Comparison of ENCODE assay signal across 7 mouse cellular contexts in the genomic region with DNA sequence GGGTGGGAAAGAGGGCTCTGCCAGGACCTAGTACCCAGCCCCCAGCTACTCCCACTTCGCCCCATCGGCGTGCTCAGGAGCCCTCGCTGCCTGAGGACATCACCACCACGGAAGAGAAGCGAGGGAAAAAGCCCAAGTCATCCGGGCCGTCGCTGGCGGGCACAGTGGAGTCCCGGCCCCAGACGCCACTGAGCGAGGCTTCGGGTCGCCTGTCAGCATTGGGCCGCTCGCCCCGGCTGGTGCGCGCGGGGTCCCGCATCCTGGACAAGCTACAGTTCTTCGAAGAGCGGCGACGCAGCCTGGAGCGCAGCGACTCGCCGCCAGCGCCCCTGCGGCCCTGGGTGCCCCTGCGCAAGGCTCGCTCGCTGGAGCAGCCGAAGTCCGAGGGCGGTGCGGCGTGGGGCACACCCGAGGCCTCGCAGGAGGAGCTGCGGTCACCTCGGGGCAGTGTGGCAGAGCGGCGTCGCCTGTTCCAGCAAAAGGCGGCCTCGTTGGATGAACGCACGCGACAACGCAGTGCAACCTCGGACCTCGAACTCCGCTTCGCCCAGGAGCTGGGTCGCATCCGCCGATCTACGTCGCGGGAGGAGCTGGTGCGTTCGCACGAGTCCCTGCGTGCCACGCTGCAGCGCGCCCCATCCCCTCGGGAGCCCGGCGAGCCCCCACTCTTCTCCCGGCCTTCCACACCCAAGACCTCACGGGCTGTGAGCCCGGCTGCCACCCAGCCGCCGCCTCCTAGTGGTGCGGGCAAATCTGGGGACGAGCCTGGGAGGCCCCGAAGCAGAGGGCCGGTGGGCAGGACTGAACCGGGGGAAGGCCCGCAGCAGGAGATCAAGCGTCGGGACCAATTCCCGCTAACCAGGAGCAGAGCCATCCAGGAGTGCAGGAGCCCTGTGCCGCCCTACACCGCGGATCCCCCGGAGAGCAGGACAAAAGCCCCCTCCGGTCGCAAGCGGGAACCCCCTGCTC. TPM values are rescaled to one million over a fixed set of nuclear protein-coding genes. Genes with fewer than 3 reads are reported as not detected.
DNase-seq lines count a peak whose midpoint lies in the region; ATAC-seq and TF ChIP-seq lines count a peak whose summit lies in the region.

No protein-coding gene starts in this region.

- H3K9me3 ChIP-seq in lung, postnatal 0 days (ENCODE audit: low read length) = no peaks in the 10 kb centered on the region
- H3K9me3 ChIP-seq in forebrain, embryonic 11.5 days (ENCODE audit: control insufficient read depth, low read length) = no peaks in the 10 kb centered on the region
- no peaks in the 10 kb centered on the region for H3K9me3 ChIP-seq in limb, embryonic 12.5 days
- no peaks in the 10 kb centered on the region for H3K9me3 ChIP-seq in stomach, embryonic 15.5 days

- TF ChIP-seq POLR2A in lung, adult 2 months (IDR thresholded peaks at IDR 0.05; ENCODE audit: borderline replicate concordance, extremely low read depth, low read depth, low read length) = no peak

- 12% methylated on average over 93 of the region's 94 CpGs for WGBS in lung, postnatal 0 days
- 17% methylated on average over 94 of the region's 94 CpGs for WGBS in lung, adult 2 months
- whole genome bisulfite sequencing in forebrain, embryonic 11.5 days = 4% methylated on average over 94 of the region's 94 CpGs
- WGBS in limb, embryonic 12.5 days = 6% methylated on average over 94 of the region's 94 CpGs
- 25% methylated on average over 94 of the region's 94 CpGs for WGBS in stomach, embryonic 15.5 days

- no peaks in the 10 kb centered on the region for H3K36me3 ChIP-seq in lung, postnatal 0 days (ENCODE audit: insufficient read depth, low read length)
- no peaks in the 10 kb centered on the region for H3K36me3 ChIP-seq in forebrain, embryonic 11.5 days (ENCODE audit: control insufficient read depth, insufficient read depth, low read length)
- H3K36me3 ChIP-seq in limb, embryonic 12.5 days = peaks cover 27% of the 10 kb centered on the region
- H3K36me3 ChIP-seq in stomach, embryonic 15.5 days = 0 out of 2 replicates have a peak, but pooled peaks cover 3% of the 10 kb centered on the region

- H3K4me2 ChIP-seq in lung, postnatal 0 days (replicated peaks; ENCODE audit: low read depth, low read length) = peak overlapping the region; percentile 17; the same call in 1 of the 2 replicates
- H3K4me2 ChIP-seq in forebrain, embryonic 11.5 days (ENCODE audit: low read depth, low read length, severe bottlenecking) = peak overlapping the region; percentile 37
- peak overlapping the region; percentile 62 for H3K4me2 ChIP-seq in limb, embryonic 12.5 days
- H3K4me2 ChIP-seq in stomach, embryonic 15.5 days = peak overlapping the region; percentile 46

- TF ChIP-seq EP300 in lung, postnatal 0 days (IDR thresholded peaks at IDR 0.05) = no peak

- peaks cover 26% of the 10 kb centered on the region for H3K27me3 ChIP-seq in lung, postnatal 0 days (replicated peaks; ENCODE audit: insufficient read depth, low read length)
- peaks cover 42% of the 10 kb centered on the region for H3K27me3 ChIP-seq in forebrain, embryonic 11.5 days (ENCODE audit: control insufficient read depth, insufficient read depth, low read length)
- peaks cover 67% of the 10 kb centered on the region for H3K27me3 ChIP-seq in limb, embryonic 12.5 days
- H3K27me3 ChIP-seq in stomach, embryonic 15.5 days (replicated peaks) = peaks cover 38% of the 10 kb centered on the region

- peak; percentile 18; the same call in 1 of the 2 replicates for TF ChIP-seq CTCF in lung, postnatal 0 days (IDR thresholded peaks at IDR 0.05)
- no peak for TF ChIP-seq CTCF in lung, adult 2 months (IDR thresholded peaks at IDR 0.05; ENCODE audit: insufficient read depth, low read length)

- no peak overlapping the region for H3K27ac ChIP-seq in lung, postnatal 0 days (ENCODE audit: low read length)
- no peak overlapping the region for H3K27ac ChIP-seq in forebrain, embryonic 11.5 days (ENCODE audit: low read depth, low read length)
- H3K27ac ChIP-seq in limb, embryonic 12.5 days = no peak overlapping the region
- no peak overlapping the region for H3K27ac ChIP-seq in stomach, embryonic 15.5 days

- no peak overlapping the region for H3K9ac ChIP-seq in lung, postnatal 0 days (replicated peaks; ENCODE audit: low read depth)
- peak overlapping the region; percentile 39; the same call in 1 of the 2 replicates for H3K9ac ChIP-seq in forebrain, embryonic 11.5 days (ENCODE audit: low read length)
- H3K9ac ChIP-seq in limb, embryonic 12.5 days (replicated peaks) = peak overlapping the region; percentile 56
- H3K9ac ChIP-seq in stomach, embryonic 15.5 days = no peak overlapping the region

- H3K4me1 ChIP-seq in lung, postnatal 0 days (ENCODE audit: insufficient read depth, low read depth, low read length) = no peaks in the 10 kb centered on the region
- no peaks in the 10 kb centered on the region for H3K4me1 ChIP-seq in lung, adult 2 months (ENCODE audit: control insufficient read depth, insufficient read depth, low read length)
- peaks cover 23% of the 10 kb centered on the region for H3K4me1 ChIP-seq in forebrain, embryonic 11.5 days (replicated peaks; ENCODE audit: control insufficient read depth, insufficient read depth, low read length)
- H3K4me1 ChIP-seq in limb, embryonic 12.5 days (replicated peaks) = peaks cover 51% of the 10 kb centered on the region
- peaks cover 23% of the 10 kb centered on the region; the same call in 1 of the 2 replicates for H3K4me1 ChIP-seq in stomach, embryonic 15.5 days

- DNase-seq in lung, postnatal 0 days (ENCODE audit: low spot score) = no peak
- no peak for DNase-seq in lung, adult 2 months
- DNase-seq in forebrain, embryonic 11.5 days (ENCODE audit: low spot score) = peak; percentile 69
- DNase-seq in adrenal gland, postnatal 4 days (ENCODE audit: low spot score in 2 of 2) = no peak
- DNase-seq in B cell, adult 2 months = no peak

- peak; percentile 17; the same call in 1 of the 2 replicates for ATAC-seq in lung, postnatal 0 days
- ATAC-seq in forebrain, embryonic 11.5 days (replicated peaks; ENCODE audit: low FRiP score) = no peak
- ATAC-seq in limb, embryonic 12.5 days (ENCODE audit: insufficient number of reproducible peaks, insufficient read depth, low FRiP score, low TSS enrichment, low read depth) = no peak
- ATAC-seq in stomach, embryonic 15.5 days (ENCODE audit: insufficient read depth, low FRiP score, low read depth) = no peak

- no peak overlapping the region; the same call in 1 of the 2 replicates for H3K4me3 ChIP-seq in lung, postnatal 0 days (ENCODE audit: low read depth, low read length)
- H3K4me3 ChIP-seq in lung, adult 2 months (replicated peaks; ENCODE audit: extremely low read depth, low read depth, low read length) = no peak overlapping the region
- peak overlapping the region; percentile 24 for H3K4me3 ChIP-seq in forebrain, embryonic 11.5 days (ENCODE audit: low read depth, low read length)
- H3K4me3 ChIP-seq in limb, embryonic 12.5 days (replicated peaks) = peak overlapping the region; percentile 35
- peak overlapping the region; percentile 17 for H3K4me3 ChIP-seq in stomach, embryonic 15.5 days (replicated peaks)

RNA-seq across cellular contexts. Expression of gene Speg, which starts 13.1 kb away (rescaled TPM):
- 15.4 and 16.4 TPM in 2 replicates for polyA plus RNA-seq in lung, postnatal 0 days (2015; fragmentation: Nextera tagmentation; extraction: Ambion mirVana)
- 31.5 and 35.0 TPM in 2 replicates for polyA plus RNA-seq in lung, adult 2 months (2012; rRNA removed)
- polyA plus RNA-seq in forebrain, embryonic 11.5 days (2014; fragmentation: Nextera tagmentation; extraction: Ambion mirVana) = 14.1 and 16.0 TPM in 2 replicates
- 30.4 and 30.7 TPM in 2 replicates for polyA plus RNA-seq in limb, embryonic 12.5 days (2016; fragmentation: Nextera tagmentation; extraction: Ambion mirVana)
- polyA plus RNA-seq in stomach, embryonic 15.5 days (2015; fragmentation: Nextera tagmentation; extraction: Ambion mirVana) = 45.2 and 49.1 TPM in 2 replicates
- total RNA-seq in adrenal gland, postnatal 4 days (2021) = 10 to 100 TPM; 32.4 to 33.7 TPM

RNA-seq across cellular contexts. Expression of gene Des, which starts 28.1 kb away (rescaled TPM):
- 59.4 and 67.3 TPM in 2 replicates for polyA plus RNA-seq in lung, postnatal 0 days (2015; fragmentation: Nextera tagmentation; extraction: Ambion mirVana)
- 107 and 185 TPM in 2 replicates for polyA plus RNA-seq in lung, adult 2 months (2012; rRNA removed)
- polyA plus RNA-seq in forebrain, embryonic 11.5 days (2014; fragmentation: Nextera tagmentation; extraction: Ambion mirVana) = 0.86 and 1.5 TPM in 2 replicates
- 23.5 and 25.3 TPM in 2 replicates for polyA plus RNA-seq in limb, embryonic 12.5 days (2016; fragmentation: Nextera tagmentation; extraction: Ambion mirVana)
- polyA plus RNA-seq in stomach, embryonic 15.5 days (2015; fragmentation: Nextera tagmentation; extraction: Ambion mirVana) = 92.1 and 93.2 TPM in 2 replicates
- 10 to 100 TPM; 40.5 to 78.8 TPM for total RNA-seq in adrenal gland, postnatal 4 days (2021)

RNA-seq across cellular contexts. Expression of gene Gmppa, which starts 47.5 kb away (rescaled TPM):
- polyA plus RNA-seq in lung, postnatal 0 days (2015; fragmentation: Nextera tagmentation; extraction: Ambion mirVana) = 58.4 and 58.9 TPM in 2 replicates
- 106 and 125 TPM in 2 replicates for polyA plus RNA-seq in lung, adult 2 months (2012; rRNA removed)
- polyA plus RNA-seq in forebrain, embryonic 11.5 days (2014; fragmentation: Nextera tagmentation; extraction: Ambion mirVana) = 46.3 and 47.2 TPM in 2 replicates
- 49.1 and 61.0 TPM in 2 replicates for polyA plus RNA-seq in limb, embryonic 12.5 days (2016; fragmentation: Nextera tagmentation; extraction: Ambion mirVana)
- 103 TPM in 2 replicates for polyA plus RNA-seq in stomach, embryonic 15.5 days (2015; fragmentation: Nextera tagmentation; extraction: Ambion mirVana)
- 10 to 100 TPM; 71.3 to 82.4 TPM for total RNA-seq in adrenal gland, postnatal 4 days (2021)

Comparison
In these comparisons a context has a peak if more than half of its experiments do, and no peak if none do; other contexts are left out.
1. H3K4me3 ChIP-seq: peak in forebrain, embryonic 11.5 days (single experiment), limb, embryonic 12.5 days (single experiment) and stomach, embryonic 15.5 days (single experiment); none in lung, postnatal 0 days (single experiment) and lung, adult 2 months (single experiment).
2. H3K9ac ChIP-seq: peak in forebrain, embryonic 11.5 days (single experiment) and limb, embryonic 12.5 days (single experiment); none in lung, postnatal 0 days (single experiment) and stomach, embryonic 15.5 days (single experiment).
3. Peak in every context shown above with its lines, with median percentiles within 50 percentile points of each other: H3K4me2 ChIP-seq.